ENCODE assay signal across 7 mouse cellular contexts in the genomic region with DNA sequence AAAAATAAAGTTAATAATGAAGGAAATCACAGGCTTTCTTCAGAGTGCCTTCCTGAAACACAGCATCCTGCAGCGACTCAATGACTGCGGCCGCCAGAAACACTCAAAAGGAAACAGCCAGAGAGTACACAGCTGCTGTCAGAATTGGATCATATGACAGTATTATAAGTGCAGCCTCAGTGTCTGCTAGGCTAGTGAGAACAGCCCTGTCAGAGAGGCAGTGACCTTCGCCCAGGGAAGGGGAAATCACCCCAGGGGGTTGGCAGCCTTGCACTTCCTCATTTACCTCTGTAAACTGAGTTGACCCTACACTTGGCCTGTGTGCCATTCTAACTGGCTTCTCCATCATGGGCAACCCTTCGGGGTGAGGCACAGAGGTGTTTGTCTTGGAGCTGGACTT.
A peak's percentile ranks its signal among the peaks of the same experiment; 100 is the strongest.
DNase-seq lines count a peak whose midpoint lies in the region; ATAC-seq lines count a peak whose summit lies in the region.

No protein-coding gene starts in this region.

- H3K4me1 ChIP-seq in midbrain, embryonic 10.5 days = peaks cover 37% of the 10 kb centered on the region
- peaks cover 10% of the 10 kb centered on the region for H3K4me1 ChIP-seq in midbrain, embryonic 15.5 days

- no peak overlapping the region for H3K4me2 ChIP-seq in midbrain, embryonic 15.5 days

- no peak for DNase-seq in midbrain, embryonic 10.5 days (ENCODE audit: low spot score)
- peak; percentile 43 to 55 for DNase-seq in gastrocnemius, adult 8-10 months (ENCODE audit: low spot score in 2 of 2)
- DNase-seq in kidney, adult 18-20 months = peak; percentile 82
- DNase-seq in lung, postnatal 10 days = peak; percentile 20
- no peak for DNase-seq in Muller cell, postnatal 12 days (ENCODE audit: inconsistent ontology term)
- no peak for DNase-seq in layer of hippocampus, postnatal 14 days (ENCODE audit: low spot score in 2 of 2)

- H3K27me3 ChIP-seq in midbrain, embryonic 10.5 days (ENCODE audit: low read depth, poor library complexity, severe bottlenecking) = peaks cover 36% of the 10 kb centered on the region
- H3K27me3 ChIP-seq in midbrain, embryonic 15.5 days (replicated peaks) = no peaks in the 10 kb centered on the region

- H3K9me3 ChIP-seq in midbrain, embryonic 10.5 days (replicated peaks) = no peaks in the 10 kb centered on the region
- no peaks in the 10 kb centered on the region for H3K9me3 ChIP-seq in midbrain, embryonic 15.5 days

- H3K27ac ChIP-seq in midbrain, embryonic 10.5 days (replicated peaks) = peak overlapping the region; percentile 34; the same call in 1 of the 2 replicates
- no peak overlapping the region for H3K27ac ChIP-seq in midbrain, embryonic 15.5 days

- peaks cover 28% of the 10 kb centered on the region for H3K36me3 ChIP-seq in midbrain, embryonic 10.5 days
- H3K36me3 ChIP-seq in midbrain, embryonic 15.5 days (replicated peaks) = no peaks in the 10 kb centered on the region

- no peak overlapping the region for H3K4me3 ChIP-seq in midbrain, embryonic 10.5 days
- H3K4me3 ChIP-seq in midbrain, embryonic 15.5 days = no peak overlapping the region

- ATAC-seq in midbrain, embryonic 15.5 days (replicated peaks) = no peak

- WGBS in midbrain, embryonic 10.5 days = 67% methylated on average over 5 of the region's 5 CpGs
- 67% methylated on average over 5 of the region's 5 CpGs for WGBS in midbrain, embryonic 15.5 days

- no peak overlapping the region for H3K9ac ChIP-seq in midbrain, embryonic 15.5 days

Comparison
In these comparisons a context has a peak if more than half of its experiments do, and no peak if none do; other contexts are left out.
1. DNase-seq: peak in gastrocnemius, adult 8-10 months (2 of 2), kidney, adult 18-20 months (single experiment) and lung, postnatal 10 days (single experiment); none in midbrain, embryonic 10.5 days (single experiment), Muller cell, postnatal 12 days (single experiment) and layer of hippocampus, postnatal 14 days (0 of 2).